Mouse (Mus musculus): ENCODE results near the gene Eri2. TPM values are rescaled to one million over a fixed set of nuclear protein-coding genes. Genes with fewer than 3 reads are reported as not detected.

Eri2 gene
- polyA plus RNA-seq (2015; fragmentation: Nextera tagmentation; extraction: Ambion mirVana): 11.0 and 12.0 TPM in 2 replicates

DNA sequence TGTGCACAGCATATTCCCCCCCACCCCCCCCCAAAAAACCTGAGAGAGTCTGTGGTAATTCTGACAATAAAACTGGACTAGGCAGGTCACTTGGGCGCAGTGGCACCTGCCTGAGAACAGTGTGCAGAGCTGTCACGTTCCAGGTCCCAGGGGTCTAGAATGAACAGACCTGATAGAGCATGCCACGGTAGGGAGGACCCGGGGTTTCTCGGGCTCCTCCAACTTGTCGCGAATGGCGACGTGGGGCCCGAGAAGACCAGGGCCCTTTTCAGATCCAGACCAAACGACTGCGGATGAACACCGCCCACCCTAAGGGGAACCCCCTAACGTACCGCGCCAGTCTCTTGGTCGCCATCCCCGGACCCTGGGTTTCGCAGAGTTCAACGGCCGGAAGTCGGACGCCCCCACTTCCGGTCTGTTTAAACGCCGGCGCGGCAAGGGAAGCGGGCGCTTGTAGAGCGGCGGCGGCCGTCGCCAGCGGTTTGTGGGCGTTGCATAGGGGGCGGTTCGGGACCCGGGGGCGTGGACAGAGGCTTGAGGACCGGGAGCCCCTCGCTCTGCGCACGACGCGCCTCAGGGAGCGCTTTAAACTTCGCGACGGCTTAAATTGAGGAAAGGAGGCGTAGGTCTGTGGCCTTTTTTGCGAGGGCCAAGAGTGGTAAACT is at the start of gene Eri2, which contains the start of gene Rexo5:
Eri2 (minus strand) TSS at position 473 of the 665 bp plus-strand sequence.
Rexo5 (plus strand) TSS at position 421 of the 665 bp plus-strand sequence.
- peaks cover 8% of the 10 kb centered on the region for H3K36me3 ChIP-seq (ENCODE audit: control insufficient read depth, insufficient read depth)
- H3K9me3 ChIP-seq (replicated peaks; ENCODE audit: control insufficient read depth, low read length): no peaks in the 10 kb centered on the region
- H3K27ac ChIP-seq (ENCODE audit: low read length): peak within 1 kb of the TSS; percentile 84
- peak within 1 kb of the TSS; percentile 86 for H3K4me2 ChIP-seq (ENCODE audit: low read depth, low read length)
- peak within 1 kb of the TSS; percentile 89 for H3K9ac ChIP-seq (ENCODE audit: low read depth, low read length)
- under 1% methylated on average over 49 of the region's 53 CpGs for whole genome bisulfite sequencing (ENCODE audit: insufficient replicate concordance)
- ATAC-seq (ENCODE audit: low read depth): peak; percentile 98
- H3K27me3 ChIP-seq (ENCODE audit: control insufficient read depth, insufficient read depth, low read depth, low read length): no peaks in the 10 kb centered on the region
- H3K4me3 ChIP-seq (ENCODE audit: low read depth, low read length): peak within 1 kb of the TSS; percentile 84
- H3K4me1 ChIP-seq (ENCODE audit: control insufficient read depth, low read depth, low read length): peaks cover 8% of the 10 kb centered on the region

DNA sequence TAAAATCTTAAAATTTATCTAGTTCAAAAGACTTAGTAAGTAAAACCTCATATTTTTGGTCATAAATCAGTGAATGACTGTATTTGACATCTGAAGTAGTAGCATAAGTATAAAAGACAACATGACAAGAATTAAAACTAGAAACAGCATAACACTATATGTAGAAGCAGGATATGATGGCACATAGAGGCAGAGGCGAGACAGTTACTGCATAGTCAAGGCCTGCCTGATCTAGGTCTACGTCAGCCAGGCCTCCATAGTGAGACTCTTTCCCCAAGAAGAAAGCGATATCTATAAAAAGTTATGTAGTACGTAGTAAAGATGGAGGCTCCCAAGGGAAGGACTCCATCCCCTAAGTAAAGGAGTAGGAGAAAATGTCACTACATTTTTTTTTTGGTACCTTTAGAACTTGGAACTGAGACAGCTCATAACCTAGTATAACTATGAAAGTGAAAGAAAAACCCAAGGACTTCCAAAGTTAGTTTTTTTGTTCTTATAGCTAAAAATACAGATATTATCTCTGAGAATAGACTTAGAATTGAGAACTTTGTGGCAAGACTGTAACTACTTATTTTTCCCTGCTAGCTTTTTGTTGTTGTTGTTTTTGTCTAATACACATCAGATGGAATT is 48.1 kb upstream of the Eri2 start:
- Histone ChIP-seq H3K27me3 (ENCODE audit: control insufficient read depth, insufficient read depth, low read depth, low read length) (no peaks in the 10 kb centered on the region), H3K36me3 (ENCODE audit: control insufficient read depth, insufficient read depth) (peaks cover 3% of the 10 kb centered on the region; the same call in 1 of the 2 replicates), H3K4me1 (ENCODE audit: control insufficient read depth, low read depth, low read length) (no peaks in the 10 kb centered on the region), H3K9ac (ENCODE audit: low read depth, low read length) (no peak overlapping the region), H3K4me2 (ENCODE audit: low read depth, low read length) (no peak overlapping the region), H3K4me3 (ENCODE audit: low read depth, low read length) (no peak overlapping the region), H3K9me3 (replicated peaks; ENCODE audit: control insufficient read depth, low read length) (no peaks in the 10 kb centered on the region), H3K27ac (ENCODE audit: low read length) (no peak overlapping the region)
- WGBS (ENCODE audit: insufficient replicate concordance): 83% methylated on average over 4 of the region's 4 CpGs
- ATAC-seq (ENCODE audit: low read depth): no peak

DNA sequence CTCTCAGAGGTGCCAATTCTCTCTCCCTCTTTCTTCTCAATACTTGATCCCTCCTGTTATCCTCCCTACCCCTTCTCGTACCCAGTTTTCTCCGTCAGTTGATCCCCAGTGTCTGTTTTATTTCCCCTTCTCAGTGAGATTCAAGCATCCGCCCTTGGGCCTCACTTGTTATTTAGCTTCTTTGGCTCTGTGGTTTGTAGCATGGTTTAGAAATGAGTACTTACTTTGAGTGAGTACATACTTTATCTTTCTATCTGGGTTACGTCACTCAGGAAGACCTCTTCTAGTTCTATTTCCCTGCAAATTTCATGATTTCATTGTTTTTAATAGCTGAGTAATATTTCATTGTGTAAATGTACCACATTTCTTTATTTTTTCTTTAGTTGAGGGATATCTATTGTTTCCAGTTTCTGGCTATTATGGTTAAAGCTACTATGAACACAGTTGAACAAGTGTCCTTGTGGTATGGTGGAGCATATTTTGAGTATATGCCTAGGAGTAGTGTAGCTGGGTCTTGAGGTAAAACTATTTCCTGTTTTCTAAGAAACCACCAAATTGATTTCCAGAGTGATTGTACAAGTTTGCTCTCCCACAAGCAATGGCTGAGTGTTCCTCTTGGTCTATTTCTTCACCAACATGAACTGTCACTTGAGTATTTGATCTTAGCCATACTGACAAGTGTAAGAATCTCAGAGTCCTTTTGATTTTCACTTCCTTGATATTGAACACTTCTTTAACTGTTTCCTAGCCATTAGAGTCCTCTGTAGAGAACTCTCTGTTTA is 42.3 kb upstream of the Eri2 start:
- no peaks in the 10 kb centered on the region for H3K27me3 ChIP-seq (ENCODE audit: control insufficient read depth, insufficient read depth, low read depth, low read length)
- no peak overlapping the region for H3K9ac ChIP-seq (ENCODE audit: low read depth, low read length)
- no peaks in the 10 kb centered on the region for H3K4me1 ChIP-seq (ENCODE audit: control insufficient read depth, low read depth, low read length)
- no peak for ATAC-seq (ENCODE audit: low read depth)
- 67% methylated on average over 4 of the region's 4 CpGs for WGBS (ENCODE audit: insufficient replicate concordance)
- H3K4me3 ChIP-seq (ENCODE audit: low read depth, low read length): no peak overlapping the region
- H3K4me2 ChIP-seq (ENCODE audit: low read depth, low read length): no peak overlapping the region
- H3K27ac ChIP-seq (ENCODE audit: low read length): no peak overlapping the region
- no peaks in the 10 kb centered on the region for H3K9me3 ChIP-seq (replicated peaks; ENCODE audit: control insufficient read depth, low read length)
- no peaks in the 10 kb centered on the region for H3K36me3 ChIP-seq (ENCODE audit: control insufficient read depth, insufficient read depth)

DNA sequence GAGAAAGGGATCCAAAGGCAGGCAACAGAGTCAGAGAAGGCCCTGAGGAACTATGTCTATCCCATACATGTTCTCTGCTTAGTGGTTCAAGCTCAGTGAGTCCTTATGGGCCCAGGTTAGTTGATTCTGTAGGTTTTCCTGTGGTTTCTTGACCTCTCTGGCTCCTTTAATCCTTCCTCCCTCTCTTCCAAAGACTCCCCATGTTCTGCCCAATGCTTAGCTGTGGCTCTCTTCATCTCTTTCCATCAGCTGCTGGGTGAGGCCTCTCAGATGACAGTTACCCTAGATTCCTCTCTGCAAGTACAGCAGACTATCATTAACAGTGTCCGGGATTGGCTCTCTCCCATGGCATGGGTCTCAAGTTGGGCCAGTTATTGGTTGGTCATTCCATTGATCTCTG is 41.5 kb upstream of the Eri2 start:
- H3K9me3 ChIP-seq (replicated peaks; ENCODE audit: control insufficient read depth, low read length): no peaks in the 10 kb centered on the region
- no peaks in the 10 kb centered on the region for H3K27me3 ChIP-seq (ENCODE audit: control insufficient read depth, insufficient read depth, low read depth, low read length)
- H3K4me2 ChIP-seq (ENCODE audit: low read depth, low read length): no peak overlapping the region
- H3K36me3 ChIP-seq (ENCODE audit: control insufficient read depth, insufficient read depth): no peaks in the 10 kb centered on the region
- H3K9ac ChIP-seq (ENCODE audit: low read depth, low read length): no peak overlapping the region
- no peak overlapping the region for H3K4me3 ChIP-seq (ENCODE audit: low read depth, low read length)
- WGBS (ENCODE audit: insufficient replicate concordance): 80% methylated on average over 1 of the region's 1 CpGs
- H3K27ac ChIP-seq (ENCODE audit: low read length): no peak overlapping the region
- no peaks in the 10 kb centered on the region for H3K4me1 ChIP-seq (ENCODE audit: control insufficient read depth, low read depth, low read length)
- no peak for ATAC-seq (ENCODE audit: low read depth)

DNA sequence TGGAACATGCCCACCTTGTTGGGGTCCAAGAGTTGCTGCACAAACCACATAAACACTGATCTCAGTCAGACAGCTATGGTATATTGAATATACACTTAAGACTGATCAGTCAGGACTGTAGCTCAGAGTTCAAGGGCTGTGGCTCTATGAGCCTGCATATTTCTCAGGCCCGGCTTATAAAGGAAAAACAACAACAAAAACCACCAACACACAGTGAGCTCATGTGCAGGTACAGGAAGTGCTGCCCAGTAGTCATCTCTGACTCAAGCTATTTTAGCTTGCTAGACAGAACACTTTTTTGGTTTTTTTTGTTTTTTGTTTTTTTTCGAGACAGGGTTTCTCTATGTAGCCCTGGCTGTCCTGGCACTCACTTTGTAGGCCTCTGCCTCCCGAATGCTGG is 14.9 kb upstream of the Eri2 start:
- H3K36me3 ChIP-seq (ENCODE audit: control insufficient read depth, insufficient read depth): peaks cover 7% of the 10 kb centered on the region; the same call in 1 of the 2 replicates
- no peaks in the 10 kb centered on the region for H3K9me3 ChIP-seq (replicated peaks; ENCODE audit: control insufficient read depth, low read length)
- H3K9ac ChIP-seq (ENCODE audit: low read depth, low read length): no peak overlapping the region
- no peak overlapping the region for H3K27ac ChIP-seq (ENCODE audit: low read length)
- no peak overlapping the region for H3K4me3 ChIP-seq (ENCODE audit: low read depth, low read length)
- no peak for ATAC-seq (ENCODE audit: low read depth)
- no peak overlapping the region for H3K4me2 ChIP-seq (ENCODE audit: low read depth, low read length)
- H3K4me1 ChIP-seq (ENCODE audit: control insufficient read depth, low read depth, low read length): no peaks in the 10 kb centered on the region
- WGBS (ENCODE audit: insufficient replicate concordance): 78% methylated on average over 3 of the region's 3 CpGs
- H3K27me3 ChIP-seq (ENCODE audit: control insufficient read depth, insufficient read depth, low read depth, low read length): no peaks in the 10 kb centered on the region

DNA sequence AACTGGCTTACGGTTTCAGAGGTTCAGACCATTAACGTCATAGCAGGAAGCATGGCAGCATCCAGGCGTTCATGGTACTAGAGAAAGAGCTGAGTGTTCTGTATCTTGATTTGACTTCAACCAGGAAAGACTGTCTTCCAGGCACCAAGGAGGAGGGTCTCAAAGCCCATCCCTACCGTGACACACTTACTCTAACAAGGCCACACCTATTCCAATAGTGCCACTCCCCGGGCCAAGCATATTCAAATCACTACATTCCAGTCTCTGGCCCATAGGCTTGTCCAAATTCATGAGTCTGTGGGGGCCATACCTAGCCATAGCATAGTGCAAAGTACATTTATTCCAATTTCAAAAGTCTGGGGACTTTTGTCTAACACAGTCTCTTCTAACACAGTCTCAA is 13.5 kb upstream of the Eri2 start:
- 81% methylated on average over 5 of the region's 5 CpGs for WGBS (ENCODE audit: insufficient replicate concordance)
- peaks cover 5% of the 10 kb centered on the region; the same call in 1 of the 2 replicates for H3K36me3 ChIP-seq (ENCODE audit: control insufficient read depth, insufficient read depth)

DNA sequence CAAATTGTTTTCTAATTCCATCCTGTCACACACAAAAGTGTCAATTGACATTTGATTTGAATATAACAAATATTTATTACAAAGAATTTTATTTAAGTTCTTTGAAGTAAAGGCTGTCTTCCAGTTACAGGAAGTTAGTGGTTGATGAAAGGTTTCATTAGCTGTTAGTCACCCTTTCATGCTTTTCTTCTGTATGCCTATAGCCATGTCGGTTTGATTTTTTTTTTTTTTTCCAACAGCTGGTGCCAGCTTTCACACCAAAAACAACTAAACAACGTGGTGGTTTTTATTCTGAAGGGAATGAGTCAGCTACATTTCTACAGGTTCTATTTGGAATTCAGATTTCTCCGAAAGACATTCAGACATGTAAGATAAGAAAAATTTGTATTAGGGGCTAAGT is 7.1 kb upstream of the Eri2 start:
- H3K27ac ChIP-seq (ENCODE audit: low read length): no peak overlapping the region
- H3K9me3 ChIP-seq (replicated peaks; ENCODE audit: control insufficient read depth, low read length): no peaks in the 10 kb centered on the region
- 71% methylated on average over 3 of the region's 3 CpGs for WGBS (ENCODE audit: insufficient replicate concordance)
- H3K4me3 ChIP-seq (ENCODE audit: low read depth, low read length): no peak overlapping the region
- no peak overlapping the region for H3K9ac ChIP-seq (ENCODE audit: low read depth, low read length)
- H3K4me2 ChIP-seq (ENCODE audit: low read depth, low read length): no peak overlapping the region
- ATAC-seq (ENCODE audit: low read depth): no peak
- H3K4me1 ChIP-seq (ENCODE audit: control insufficient read depth, low read depth, low read length): no peaks in the 10 kb centered on the region
- H3K27me3 ChIP-seq (ENCODE audit: control insufficient read depth, insufficient read depth, low read depth, low read length): no peaks in the 10 kb centered on the region
- peaks cover 3% of the 10 kb centered on the region; the same call in 1 of the 2 replicates for H3K36me3 ChIP-seq (ENCODE audit: control insufficient read depth, insufficient read depth)

More for the DNA sequence above, 13.5 kb upstream of the Eri2 start:
- Histone ChIP-seq H3K4me3 (ENCODE audit: low read depth, low read length) (no peak overlapping the region), H3K9ac (ENCODE audit: low read depth, low read length) (no peak overlapping the region), H3K27me3 (ENCODE audit: control insufficient read depth, insufficient read depth, low read depth, low read length) (no peaks in the 10 kb centered on the region), H3K4me2 (ENCODE audit: low read depth, low read length) (no peak overlapping the region), H3K9me3 (replicated peaks; ENCODE audit: control insufficient read depth, low read length) (no peaks in the 10 kb centered on the region), H3K27ac (ENCODE audit: low read length) (no peak overlapping the region), H3K4me1 (ENCODE audit: control insufficient read depth, low read depth, low read length) (no peaks in the 10 kb centered on the region)
- no peak for ATAC-seq (ENCODE audit: low read depth)

DNA sequence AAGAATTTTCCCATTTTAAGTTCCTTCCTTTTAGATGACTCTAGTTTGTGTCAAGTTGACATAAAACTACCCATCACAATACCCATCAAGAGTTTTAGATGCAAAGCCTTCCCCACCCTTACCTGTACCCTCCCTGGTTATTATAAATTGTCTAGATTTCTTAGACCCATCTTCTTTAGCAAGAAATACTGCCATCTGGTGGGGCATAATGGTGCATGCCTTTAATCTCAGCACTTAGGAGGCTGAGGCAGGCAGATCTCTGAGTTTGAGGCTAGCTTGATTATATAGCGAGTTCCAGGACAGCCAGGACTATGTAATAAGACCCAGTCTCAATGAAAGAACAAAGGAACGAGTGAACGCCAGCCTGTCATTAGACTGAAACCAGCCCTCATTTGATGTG is 6.6 kb upstream of the Eri2 start:
- Histone ChIP-seq H3K27ac (ENCODE audit: low read length) (no peak overlapping the region), H3K9me3 (replicated peaks; ENCODE audit: control insufficient read depth, low read length) (no peaks in the 10 kb centered on the region), H3K27me3 (ENCODE audit: control insufficient read depth, insufficient read depth, low read depth, low read length) (no peaks in the 10 kb centered on the region), H3K4me3 (ENCODE audit: low read depth, low read length) (no peak overlapping the region), H3K9ac (ENCODE audit: low read depth, low read length) (no peak overlapping the region), H3K4me2 (ENCODE audit: low read depth, low read length) (no peak overlapping the region), H3K4me1 (ENCODE audit: control insufficient read depth, low read depth, low read length) (no peaks in the 10 kb centered on the region), H3K36me3 (ENCODE audit: control insufficient read depth, insufficient read depth) (peaks cover under 1% of the 10 kb centered on the region; the same call in 1 of the 2 replicates)
- no peak for ATAC-seq (ENCODE audit: low read depth)
- WGBS (ENCODE audit: insufficient replicate concordance): 82% methylated on average over 3 of the region's 3 CpGs
